Mouse (Mus musculus): Measurements from ENCODE around the gene Tbx4. TPM values are rescaled to one million over a fixed set of nuclear protein-coding genes. Genes with fewer than 3 reads are reported as not detected.

Gene Tbx4
- polyA plus RNA-seq, 1 experiment from 2014 or later, result 0.04 TPM

DNA sequence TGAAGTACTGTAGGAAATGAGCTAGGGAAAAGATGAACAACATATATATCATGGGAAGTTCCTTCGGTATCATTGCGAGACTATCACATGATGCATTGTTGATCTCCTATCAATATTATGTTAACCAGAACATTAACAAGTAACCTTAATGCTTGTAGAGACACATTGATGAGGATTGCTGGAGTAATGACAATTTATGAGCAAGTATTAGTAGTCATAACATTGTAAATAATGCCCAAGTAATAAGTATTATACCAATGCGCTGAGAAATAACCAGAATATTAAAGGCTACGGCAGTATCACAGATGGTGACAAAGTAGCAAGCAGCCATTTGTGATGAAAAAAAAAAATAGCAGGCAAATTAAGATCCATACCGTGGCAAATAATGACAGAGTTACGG, 1.1 kb downstream of the Tbx4 start:
- no peak overlapping the region for H3K27ac ChIP-seq (ENCODE audit: low read depth, low read length)
- no peak for ATAC-seq (ENCODE audit: low FRiP score)
- no peak overlapping the region for H3K4me3 ChIP-seq (ENCODE audit: low read depth, low read length)
- DNase-seq (ENCODE audit: low spot score, missing footprints), result peak; percentile 94
- H3K27me3 ChIP-seq (ENCODE audit: control insufficient read depth, insufficient read depth, low read length), result peaks cover 76% of the 10 kb centered on the region
- no peak overlapping the region for H3K9ac ChIP-seq (ENCODE audit: low read length)
- H3K4me2 ChIP-seq, result no peak overlapping the region
- 19% methylated on average over 6 of the region's 6 CpGs for WGBS
- H3K36me3 ChIP-seq (ENCODE audit: control insufficient read depth, insufficient read depth, low read length), result no peaks in the 10 kb centered on the region
- no peaks in the 10 kb centered on the region for H3K9me3 ChIP-seq (ENCODE audit: control insufficient read depth, low read length)
- peaks cover 15% of the 10 kb centered on the region for H3K4me1 ChIP-seq (ENCODE audit: control insufficient read depth, insufficient read depth, low read length)

DNA sequence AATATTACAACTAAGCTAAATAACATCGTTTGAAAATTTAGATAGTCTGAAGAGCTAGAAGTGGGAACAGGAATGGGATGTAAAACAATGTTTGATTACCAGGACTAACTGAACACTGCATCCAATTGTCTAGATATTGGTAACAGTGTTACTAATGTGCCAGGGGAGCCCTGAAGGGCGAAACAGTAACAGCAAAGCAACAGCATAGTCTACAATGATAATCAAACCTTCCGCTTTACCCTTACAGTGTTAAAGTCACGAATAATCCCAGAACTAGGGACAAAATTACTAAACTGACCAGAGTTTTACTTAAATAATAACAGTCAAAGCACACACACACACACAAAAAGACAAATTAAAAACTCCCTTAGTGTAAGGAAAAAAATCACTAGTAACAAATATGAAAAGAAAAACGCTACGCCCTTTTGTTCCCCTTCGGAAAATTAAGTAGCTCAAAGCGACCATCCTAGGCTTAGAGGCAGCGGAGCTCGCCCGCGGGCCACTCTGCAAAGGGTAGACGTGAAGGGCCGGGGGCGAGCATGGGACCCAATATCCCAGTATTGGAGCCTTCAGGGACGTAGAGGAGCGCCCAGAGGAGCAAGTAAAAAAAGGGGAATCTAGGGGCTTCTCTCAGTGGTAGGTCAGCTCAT, 1.7 kb downstream of the Tbx4 start:
- H3K4me3 ChIP-seq (ENCODE audit: low read depth, low read length), result no peak overlapping the region
- WGBS, result 2% methylated on average over 17 of the region's 17 CpGs
- peaks cover 15% of the 10 kb centered on the region for H3K4me1 ChIP-seq (ENCODE audit: control insufficient read depth, insufficient read depth, low read length)
- DNase-seq (ENCODE audit: low spot score, missing footprints) (peak; percentile 95), ATAC-seq (ENCODE audit: low FRiP score) (no peak)
- H3K9me3 ChIP-seq (ENCODE audit: control insufficient read depth, low read length), result no peaks in the 10 kb centered on the region
- no peak overlapping the region for H3K4me2 ChIP-seq
- no peak overlapping the region for H3K9ac ChIP-seq (ENCODE audit: low read length)
- no peaks in the 10 kb centered on the region for H3K36me3 ChIP-seq (ENCODE audit: control insufficient read depth, insufficient read depth, low read length)
- peaks cover 82% of the 10 kb centered on the region for H3K27me3 ChIP-seq (ENCODE audit: control insufficient read depth, insufficient read depth, low read length)
- no peak overlapping the region for H3K27ac ChIP-seq (ENCODE audit: low read depth, low read length)

DNA sequence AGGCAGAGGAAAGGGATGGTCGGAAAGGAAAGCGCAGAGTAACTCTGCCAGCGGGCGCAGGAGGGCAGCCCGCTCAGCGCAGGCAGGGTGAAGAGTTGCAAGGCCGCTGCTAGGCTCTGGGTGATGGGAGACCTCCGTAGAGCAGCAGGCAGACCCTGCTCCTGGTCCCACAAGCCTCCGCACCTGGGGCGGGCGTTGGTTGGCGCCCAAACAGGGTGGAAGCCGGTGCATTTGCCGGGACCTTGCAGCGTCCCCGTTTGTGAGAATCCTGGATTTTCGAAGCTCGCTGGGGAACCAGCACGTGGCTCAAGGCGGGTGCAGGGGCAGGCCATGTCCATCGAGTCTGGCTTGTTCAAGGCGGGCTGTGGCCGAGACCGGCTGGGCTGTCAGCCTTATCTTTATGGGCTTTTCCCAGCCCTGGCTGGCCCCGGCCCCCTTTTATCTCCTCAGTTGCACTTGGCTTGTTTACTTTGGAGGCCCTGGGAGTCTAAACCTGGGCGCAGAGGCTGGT, 2.3 kb downstream of the Tbx4 start:
- peaks cover 15% of the 10 kb centered on the region for H3K4me1 ChIP-seq (ENCODE audit: control insufficient read depth, insufficient read depth, low read length)
- ATAC-seq (ENCODE audit: low FRiP score) (no peak; the same call in 1 of the 2 replicates), DNase-seq (ENCODE audit: low spot score, missing footprints) (peak; percentile 96)
- no peak overlapping the region for H3K4me3 ChIP-seq (ENCODE audit: low read depth, low read length)
- no peak overlapping the region for H3K4me2 ChIP-seq
- no peak overlapping the region for H3K9ac ChIP-seq (ENCODE audit: low read length)
- H3K27ac ChIP-seq (ENCODE audit: low read depth, low read length), result no peak overlapping the region
- WGBS, result 1% methylated on average over 26 of the region's 26 CpGs
- H3K9me3 ChIP-seq (ENCODE audit: control insufficient read depth, low read length), result no peaks in the 10 kb centered on the region
- H3K36me3 ChIP-seq (ENCODE audit: control insufficient read depth, insufficient read depth, low read length), result no peaks in the 10 kb centered on the region
- H3K27me3 ChIP-seq (ENCODE audit: control insufficient read depth, insufficient read depth, low read length), result peaks cover 88% of the 10 kb centered on the region

DNA sequence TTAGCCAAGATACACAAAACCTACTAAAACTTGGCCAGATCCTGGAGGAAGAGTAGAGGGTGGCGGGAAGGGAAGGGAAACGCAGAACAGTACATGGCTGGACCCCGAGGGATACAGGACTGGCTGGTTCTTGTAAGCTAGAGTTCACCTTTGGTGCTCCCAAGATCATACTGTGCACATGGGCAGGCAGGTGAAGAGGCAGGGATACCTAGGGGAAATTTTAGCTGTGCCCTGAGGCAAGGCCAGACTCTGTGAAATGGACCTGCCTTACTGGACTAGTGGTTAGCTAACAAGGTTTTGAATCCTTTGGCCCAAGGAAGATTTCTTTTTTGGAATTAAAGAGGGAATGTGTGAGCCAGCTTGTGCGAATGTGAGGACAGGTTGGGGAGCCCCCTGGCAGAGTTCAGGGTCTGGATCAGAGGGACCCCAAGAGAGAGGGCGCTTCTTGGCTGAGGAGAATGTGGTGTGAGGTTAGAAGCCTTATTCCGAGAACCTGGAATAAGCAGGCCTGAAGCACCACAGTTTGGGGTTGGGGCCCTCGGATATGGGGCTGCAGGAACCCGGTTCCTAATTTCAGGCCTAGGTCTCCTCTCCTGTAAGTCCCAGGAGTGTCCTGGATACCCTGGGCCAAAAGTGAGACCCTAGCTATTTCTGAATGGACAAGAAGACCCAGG, 3.0 kb downstream of the Tbx4 start:
- no peak overlapping the region for H3K9ac ChIP-seq (ENCODE audit: low read length)
- WGBS, result 6% methylated on average over 8 of the region's 8 CpGs
- H3K4me3 ChIP-seq (ENCODE audit: low read depth, low read length), result no peak overlapping the region
- no peak overlapping the region for H3K4me2 ChIP-seq
- DNase-seq (ENCODE audit: low spot score, missing footprints), result peak; percentile 95
- peaks cover 93% of the 10 kb centered on the region for H3K27me3 ChIP-seq (ENCODE audit: control insufficient read depth, insufficient read depth, low read length)
- no peak overlapping the region for H3K27ac ChIP-seq (ENCODE audit: low read depth, low read length)
- H3K9me3 ChIP-seq (ENCODE audit: control insufficient read depth, low read length), result no peaks in the 10 kb centered on the region
- peaks cover 15% of the 10 kb centered on the region for H3K4me1 ChIP-seq (ENCODE audit: control insufficient read depth, insufficient read depth, low read length)
- no peaks in the 10 kb centered on the region for H3K36me3 ChIP-seq (ENCODE audit: control insufficient read depth, insufficient read depth, low read length)
- no peak for ATAC-seq (ENCODE audit: low FRiP score)

DNA sequence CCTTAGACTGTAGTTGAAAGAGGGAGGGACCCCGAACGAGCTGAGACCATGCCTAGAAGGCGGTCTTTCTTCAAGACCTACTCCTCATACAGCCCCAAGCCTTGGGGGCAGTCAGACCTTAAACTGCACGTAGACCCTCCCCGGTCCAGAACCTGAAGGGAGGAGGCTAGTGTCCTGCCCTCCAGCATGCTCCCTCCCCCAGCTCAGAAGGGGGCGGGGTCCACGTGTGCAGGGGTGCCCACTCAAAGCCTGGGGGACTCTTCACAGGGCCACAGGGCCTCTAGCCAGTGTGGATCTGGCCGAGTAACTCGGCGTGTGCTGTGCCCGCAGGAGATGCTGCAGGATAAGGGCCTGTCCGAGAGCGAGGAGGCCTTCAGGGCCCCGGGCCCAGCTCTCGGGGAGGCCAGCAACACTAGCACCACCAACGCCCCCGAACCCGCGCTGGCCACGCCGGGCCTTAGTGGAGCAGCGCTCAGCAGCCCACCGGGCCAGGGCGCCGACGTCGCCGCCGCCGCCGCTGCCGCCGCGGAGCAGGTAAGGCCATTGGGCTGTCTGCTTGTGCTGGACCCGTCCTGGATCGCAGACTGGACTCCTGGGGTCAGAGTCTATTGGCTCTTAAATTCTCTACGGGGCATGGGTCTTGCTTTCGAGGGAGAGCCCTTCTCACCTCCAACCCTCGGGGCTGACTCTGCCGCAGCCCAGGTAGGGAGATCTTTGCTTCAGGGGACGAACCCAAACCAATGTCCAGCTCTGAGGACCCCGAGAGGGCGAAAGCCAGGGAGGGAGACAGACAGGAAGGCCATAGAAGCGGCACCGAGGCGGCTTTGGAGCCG, 3.7 kb downstream of the Tbx4 start:
- no peaks in the 10 kb centered on the region for H3K36me3 ChIP-seq (ENCODE audit: control insufficient read depth, insufficient read depth, low read length)
- no peaks in the 10 kb centered on the region for H3K9me3 ChIP-seq (ENCODE audit: control insufficient read depth, low read length)
- H3K27ac ChIP-seq (ENCODE audit: low read depth, low read length), result no peak overlapping the region
- no peak overlapping the region; the same call in 1 of the 2 replicates for H3K4me3 ChIP-seq (ENCODE audit: low read depth, low read length)
- peaks cover 19% of the 10 kb centered on the region for H3K4me1 ChIP-seq (ENCODE audit: control insufficient read depth, insufficient read depth, low read length)
- 1% methylated on average over 47 of the region's 47 CpGs for WGBS
- no peak overlapping the region for H3K4me2 ChIP-seq
- no peak overlapping the region for H3K9ac ChIP-seq (ENCODE audit: low read length)
- DNase-seq (ENCODE audit: low spot score, missing footprints) (peak; percentile 94), ATAC-seq (ENCODE audit: low FRiP score) (no peak)
- peaks cover 93% of the 10 kb centered on the region for H3K27me3 ChIP-seq (ENCODE audit: control insufficient read depth, insufficient read depth, low read length)

DNA sequence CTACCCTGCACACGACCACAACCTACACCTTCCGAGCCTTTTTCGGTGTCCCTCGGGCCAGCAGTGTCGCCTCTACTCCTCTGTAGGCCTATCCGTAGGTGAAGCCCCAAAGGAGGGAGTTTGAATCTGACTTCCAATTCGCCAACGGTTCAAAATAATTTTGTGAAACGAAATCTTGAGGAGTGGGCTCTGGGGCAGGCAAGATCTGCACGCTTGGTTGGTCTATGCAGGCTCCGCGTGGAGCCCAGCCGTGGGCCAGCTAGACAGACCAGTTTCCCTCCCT, 4.3 kb downstream of the Tbx4 start:
- Histone ChIP-seq H3K4me2 (no peak overlapping the region), H3K36me3 (ENCODE audit: control insufficient read depth, insufficient read depth, low read length) (no peaks in the 10 kb centered on the region), H3K9ac (ENCODE audit: low read length) (no peak overlapping the region), H3K9me3 (ENCODE audit: control insufficient read depth, low read length) (no peaks in the 10 kb centered on the region), H3K27me3 (ENCODE audit: control insufficient read depth, insufficient read depth, low read length) (peaks cover 93% of the 10 kb centered on the region), H3K27ac (ENCODE audit: low read depth, low read length) (no peak overlapping the region), H3K4me3 (ENCODE audit: low read depth, low read length) (no peak overlapping the region), H3K4me1 (ENCODE audit: control insufficient read depth, insufficient read depth, low read length) (peaks cover 23% of the 10 kb centered on the region)
- WGBS, result 1% methylated on average over 13 of the region's 13 CpGs
- ATAC-seq (ENCODE audit: low FRiP score) (no peak), DNase-seq (ENCODE audit: low spot score, missing footprints) (peak; percentile 96)

DNA sequence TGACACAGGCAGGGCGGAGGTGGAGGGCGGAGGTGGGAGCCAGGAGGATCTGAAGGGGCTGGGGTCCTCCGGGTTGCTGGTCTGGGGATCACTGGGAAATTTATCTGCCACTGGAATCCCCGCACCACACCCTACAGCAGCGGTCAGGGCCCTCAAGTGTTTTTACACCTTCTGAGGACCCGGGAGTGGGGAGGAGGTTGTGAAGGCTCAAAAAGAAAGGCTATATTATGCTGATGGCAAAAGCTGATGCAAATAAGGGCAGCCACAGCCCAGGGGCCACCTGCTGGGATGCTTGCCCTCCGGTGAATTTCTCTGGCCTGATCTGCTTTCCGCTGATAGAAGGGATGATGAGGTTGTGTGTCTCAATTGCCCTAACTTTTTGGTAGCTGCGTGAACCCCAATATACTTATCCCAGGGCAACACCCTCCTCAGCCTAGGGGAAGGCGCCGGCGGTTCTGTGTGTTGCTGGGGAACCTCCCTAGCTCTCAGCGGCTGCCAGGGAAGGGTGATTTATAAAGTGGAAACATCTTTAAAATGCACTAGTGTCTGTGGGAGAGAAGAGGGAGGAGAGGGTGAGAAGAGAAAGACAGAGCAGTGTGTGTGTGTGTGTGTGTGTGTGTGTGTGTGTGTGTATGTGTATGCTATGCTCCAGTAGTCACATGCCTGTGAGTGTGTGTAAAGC, 4.9 kb downstream of the Tbx4 start:
- H3K27me3 ChIP-seq (ENCODE audit: control insufficient read depth, insufficient read depth, low read length), result peaks cover 93% of the 10 kb centered on the region
- no peak overlapping the region for H3K27ac ChIP-seq (ENCODE audit: low read depth, low read length)
- H3K4me3 ChIP-seq (ENCODE audit: low read depth, low read length), result no peak overlapping the region
- DNase-seq (ENCODE audit: low spot score, missing footprints) (peak; percentile 90), ATAC-seq (ENCODE audit: low FRiP score) (no peak)
- no peaks in the 10 kb centered on the region for H3K9me3 ChIP-seq (ENCODE audit: control insufficient read depth, low read length)
- 2% methylated on average over 13 of the region's 13 CpGs for WGBS
- no peak overlapping the region for H3K9ac ChIP-seq (ENCODE audit: low read length)
- no peak overlapping the region for H3K4me2 ChIP-seq
- no peaks in the 10 kb centered on the region for H3K36me3 ChIP-seq (ENCODE audit: control insufficient read depth, insufficient read depth, low read length)
- H3K4me1 ChIP-seq (ENCODE audit: control insufficient read depth, insufficient read depth, low read length), result peaks cover 22% of the 10 kb centered on the region

DNA sequence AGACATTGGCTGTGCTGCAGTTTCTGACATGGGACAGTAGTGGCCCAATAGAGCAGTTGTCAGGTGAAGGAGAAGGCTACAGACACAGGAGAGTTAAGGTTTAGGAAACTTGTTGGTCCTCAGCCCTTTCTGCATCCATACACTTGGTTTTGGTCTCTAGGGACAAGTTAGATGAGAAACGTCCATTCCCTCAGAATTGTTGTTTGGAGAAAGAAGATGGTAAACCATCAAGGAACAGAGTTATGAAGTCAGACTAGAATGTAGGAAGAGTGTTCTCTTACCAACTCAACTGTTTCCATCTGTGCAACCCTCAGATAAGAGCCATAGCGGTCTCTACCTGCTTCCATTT, 5.4 kb downstream of the Tbx4 start:
- WGBS, result 4% methylated on average over 2 of the region's 2 CpGs
- H3K9ac ChIP-seq (ENCODE audit: low read length), result no peak overlapping the region
- H3K4me3 ChIP-seq (ENCODE audit: low read depth, low read length), result no peak overlapping the region
- H3K27me3 ChIP-seq (ENCODE audit: control insufficient read depth, insufficient read depth, low read length), result peaks cover 93% of the 10 kb centered on the region
- H3K9me3 ChIP-seq (ENCODE audit: control insufficient read depth, low read length), result no peaks in the 10 kb centered on the region
- no peak for ATAC-seq (ENCODE audit: low FRiP score)
- DNase-seq (ENCODE audit: low spot score, missing footprints), result peak; percentile 94
- H3K36me3 ChIP-seq (ENCODE audit: control insufficient read depth, insufficient read depth, low read length), result no peaks in the 10 kb centered on the region
- no peak overlapping the region for H3K27ac ChIP-seq (ENCODE audit: low read depth, low read length)
- H3K4me2 ChIP-seq, result no peak overlapping the region
- H3K4me1 ChIP-seq (ENCODE audit: control insufficient read depth, insufficient read depth, low read length), result peaks cover 18% of the 10 kb centered on the region

All from midbrain, embryonic 11.5 days (tissue).